Mouse (Mus musculus): ENCODE results near the gene Cpeb3. TPM values are rescaled to one million over a fixed set of nuclear protein-coding genes. Genes with fewer than 3 reads are reported as not detected.
"Not testable (repeated sequence)": the region's sequence is repeated elsewhere in the genome, so short reads cannot be mapped to it uniquely, and the experiment has no call there.

Cpeb3 gene
- polyA plus RNA-seq, 1 experiment = 0.21 TPM

GRCm38 (mm10) chr19:37237306-37237705 lies 28.9 kb upstream of the Cpeb3 start:
- peaks cover 30% of the 10 kb centered on the region for H3K4me1 ChIP-seq
- no peak overlapping the region for H3K4me3 ChIP-seq (replicated peaks)
- H3K36me3 ChIP-seq (replicated peaks; ENCODE audit: low read length) = no peaks in the 10 kb centered on the region
- H3K27me3 ChIP-seq (replicated peaks) = peaks cover 44% of the 10 kb centered on the region
- TF ChIP-seq FLI1 (IDR thresholded peaks at IDR 0.05; ENCODE audit: low read length) = no peak
- TF ChIP-seq GATA1 (IDR thresholded peaks at IDR 0.05; ENCODE audit: borderline replicate concordance, low read length) = no peak
- H3K9me3 ChIP-seq = peaks cover 9% of the 10 kb centered on the region

DNA sequence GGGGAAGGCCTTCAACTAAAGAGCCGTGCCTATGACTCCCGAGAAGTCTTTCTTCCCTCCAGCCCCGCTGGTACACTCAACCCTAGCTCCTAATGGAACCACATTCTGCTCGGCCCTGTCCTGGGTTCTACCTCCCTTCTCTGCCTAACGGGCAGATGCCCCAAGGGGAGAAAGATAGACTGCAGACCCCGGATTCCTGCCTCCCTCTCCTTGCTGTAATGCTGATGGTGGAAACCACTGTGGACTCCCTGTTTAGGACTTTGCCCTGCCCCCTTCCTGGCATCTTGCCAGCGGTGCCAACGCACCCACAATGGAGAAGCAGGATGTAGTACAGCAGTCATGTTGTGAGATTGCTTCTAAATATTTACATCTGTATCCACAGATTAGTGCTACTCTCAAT lies 27.4 kb upstream of the Cpeb3 start:
- TF ChIP-seq FLI1 (IDR thresholded peaks at IDR 0.05; ENCODE audit: low read length) (no peak), GATA1 (IDR thresholded peaks at IDR 0.05; ENCODE audit: borderline replicate concordance, low read length) (no peak)
- Histone ChIP-seq H3K4me3 (replicated peaks) (no peak overlapping the region), H3K36me3 (replicated peaks; ENCODE audit: low read length) (no peaks in the 10 kb centered on the region), H3K27me3 (replicated peaks) (peaks cover 47% of the 10 kb centered on the region), H3K9me3 (peaks cover 9% of the 10 kb centered on the region), H3K4me1 (peaks cover 29% of the 10 kb centered on the region)

DNA sequence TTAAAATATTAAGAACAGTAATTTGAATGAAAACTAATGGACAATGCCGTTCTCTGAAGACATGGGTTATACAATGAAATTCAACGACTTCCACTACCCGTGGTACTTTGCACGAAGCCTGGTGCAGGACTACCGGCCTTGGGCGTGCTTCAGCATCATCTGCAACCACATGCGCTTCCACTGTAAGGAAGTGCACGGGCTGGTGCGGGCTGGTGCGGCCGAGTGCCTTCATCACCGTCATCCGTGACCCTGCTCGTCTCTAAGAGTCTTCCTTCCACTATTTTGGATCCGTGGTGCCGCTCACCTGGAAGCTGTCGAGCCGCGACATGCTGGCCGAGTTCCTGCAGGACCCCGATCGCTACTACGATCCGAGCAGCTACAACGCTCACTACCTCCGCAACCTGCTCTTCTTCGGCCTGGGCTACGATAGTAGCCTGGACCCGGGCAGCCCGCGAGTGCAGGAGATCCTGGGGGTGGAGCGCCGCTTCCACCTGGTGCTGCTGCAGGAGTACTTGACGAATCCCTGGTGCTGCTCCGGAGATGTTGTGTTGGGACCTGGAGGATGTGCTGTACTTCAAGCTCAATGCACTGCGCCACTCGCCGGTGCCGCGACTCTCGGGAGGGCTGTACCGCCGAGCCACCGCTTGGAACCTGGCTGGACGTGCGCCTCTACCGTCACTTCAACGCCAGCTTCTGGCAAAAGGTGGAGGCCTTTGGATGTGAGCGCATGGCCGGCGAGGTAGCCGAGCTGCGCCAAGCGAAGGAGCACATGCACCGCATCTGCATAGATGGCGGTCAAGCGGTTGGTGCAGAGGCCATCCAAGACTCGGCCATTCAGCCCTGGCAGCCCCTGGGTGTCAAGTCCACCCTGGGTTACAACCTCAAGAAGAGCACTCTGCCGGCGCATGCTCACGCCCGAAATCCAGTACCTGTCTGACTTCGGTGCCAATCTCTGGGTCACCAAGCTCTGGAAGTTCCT lies 25.4 kb upstream of the Cpeb3 start:
- peaks cover 26% of the 10 kb centered on the region for H3K4me1 ChIP-seq
- peaks cover 9% of the 10 kb centered on the region for H3K9me3 ChIP-seq
- H3K36me3 ChIP-seq (replicated peaks; ENCODE audit: low read length) = no peaks in the 10 kb centered on the region
- peaks cover 46% of the 10 kb centered on the region for H3K27me3 ChIP-seq (replicated peaks)
- peak overlapping the region; percentile 88 for H3K4me3 ChIP-seq (replicated peaks)
- no peak for TF ChIP-seq GATA1 (IDR thresholded peaks at IDR 0.05; ENCODE audit: borderline replicate concordance, low read length)
- no peak for TF ChIP-seq FLI1 (IDR thresholded peaks at IDR 0.05; ENCODE audit: low read length)

DNA sequence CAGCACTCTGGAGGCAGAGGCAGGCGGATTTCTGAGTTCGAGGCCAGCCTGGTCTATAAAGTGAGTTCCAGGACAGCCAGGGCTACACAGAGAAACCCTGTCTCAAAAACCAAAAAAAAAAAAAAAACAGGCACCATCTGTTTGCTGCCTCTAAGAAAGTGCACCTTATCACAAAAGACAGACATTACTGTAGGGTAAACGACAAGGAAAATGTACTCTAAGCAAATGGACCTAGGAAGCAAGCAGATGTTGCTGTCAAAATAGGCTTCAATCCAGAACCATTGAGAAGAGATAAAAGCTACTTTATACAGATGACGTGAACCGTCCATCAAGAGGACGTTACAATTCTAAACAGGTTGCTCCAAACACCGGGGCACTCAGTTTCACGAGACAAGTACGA lies 24.2 kb upstream of the Cpeb3 start:
- H3K36me3 ChIP-seq (replicated peaks; ENCODE audit: low read length); H3K4me3 ChIP-seq (replicated peaks); H3K9me3 ChIP-seq: not testable (repeated sequence)
- Histone ChIP-seq H3K27me3 (replicated peaks) (peaks cover 40% of the 10 kb centered on the region), H3K4me1 (peaks cover 14% of the 10 kb centered on the region)

GRCm38 (mm10) chr19:37225197-37225862 lies 16.9 kb upstream of the Cpeb3 start:
- Histone ChIP-seq H3K36me3 (replicated peaks; ENCODE audit: low read length) (peaks cover 34% of the 10 kb centered on the region), H3K27me3 (replicated peaks) (peaks cover 4% of the 10 kb centered on the region), H3K4me3 (replicated peaks) (no peak overlapping the region), H3K9me3 (no peaks in the 10 kb centered on the region), H3K4me1 (no peaks in the 10 kb centered on the region)
- TF ChIP-seq FLI1 (IDR thresholded peaks at IDR 0.05; ENCODE audit: low read length) (no peak), GATA1 (IDR thresholded peaks at IDR 0.05; ENCODE audit: borderline replicate concordance, low read length) (no peak)

GRCm38 (mm10) chr19:37214711-37215110 lies 6.3 kb upstream of the Cpeb3 start:
- Histone ChIP-seq H3K4me3 (replicated peaks) (no peak overlapping the region), H3K36me3 (replicated peaks; ENCODE audit: low read length) (peaks cover 82% of the 10 kb centered on the region), H3K27me3 (replicated peaks) (no peaks in the 10 kb centered on the region), H3K9me3 (no peaks in the 10 kb centered on the region), H3K4me1 (peaks cover 13% of the 10 kb centered on the region)
- no peak for TF ChIP-seq GATA1 (IDR thresholded peaks at IDR 0.05; ENCODE audit: borderline replicate concordance, low read length)
- TF ChIP-seq FLI1 (IDR thresholded peaks at IDR 0.05; ENCODE audit: low read length) = no peak

GRCm38 (mm10) chr19:37211416-37211815 lies 3.0 kb upstream of the Cpeb3 start:
- peaks cover 35% of the 10 kb centered on the region for H3K4me1 ChIP-seq
- H3K27me3 ChIP-seq (replicated peaks) = peaks cover 7% of the 10 kb centered on the region
- peaks cover 52% of the 10 kb centered on the region for H3K36me3 ChIP-seq (replicated peaks; ENCODE audit: low read length)
- H3K4me3 ChIP-seq (replicated peaks) = no peak overlapping the region
- no peaks in the 10 kb centered on the region for H3K9me3 ChIP-seq
- TF ChIP-seq GATA1 (IDR thresholded peaks at IDR 0.05; ENCODE audit: borderline replicate concordance, low read length) (no peak), FLI1 (IDR thresholded peaks at IDR 0.05; ENCODE audit: low read length) (no peak)

- Histone ChIP-seq H3K36me3 (replicated peaks; ENCODE audit: low read length) (peaks cover 42% of the 10 kb centered on the region), H3K27me3 (replicated peaks) (peaks cover 7% of the 10 kb centered on the region), H3K9me3 (no peaks in the 10 kb centered on the region), H3K4me1 (peaks cover 35% of the 10 kb centered on the region), H3K4me3 (replicated peaks) (no peak overlapping the region)
- TF ChIP-seq FLI1 (IDR thresholded peaks at IDR 0.05; ENCODE audit: low read length) = no peak
- no peak for TF ChIP-seq GATA1 (IDR thresholded peaks at IDR 0.05; ENCODE audit: borderline replicate concordance, low read length)
Measured at GRCm38 (mm10) chr19:37210457-37210856, 2.1 kb upstream of the Cpeb3 start.

- Histone ChIP-seq H3K27me3 (replicated peaks) (peaks cover 7% of the 10 kb centered on the region), H3K9me3 (no peaks in the 10 kb centered on the region), H3K4me1 (peaks cover 36% of the 10 kb centered on the region), H3K36me3 (replicated peaks; ENCODE audit: low read length) (peaks cover 34% of the 10 kb centered on the region), H3K4me3 (replicated peaks) (peak overlapping the region; percentile 98)
- TF ChIP-seq FLI1 (IDR thresholded peaks at IDR 0.05; ENCODE audit: low read length) (no peak), GATA1 (IDR thresholded peaks at IDR 0.05; ENCODE audit: borderline replicate concordance, low read length) (no peak)
Measured at GRCm38 (mm10) chr19:37209467-37210128, 1.2 kb upstream of the Cpeb3 start.
